11 mouse cellular contexts compared by ENCODE assay signal in genomic region chr5:147484142-147484541, GRCm38 (mm10). TPM values are rescaled to one million over a fixed set of nuclear protein-coding genes. Genes with fewer than 3 reads are reported as not detected.
DNase-seq lines count a peak whose midpoint lies in the region; ATAC-seq lines count a peak whose summit lies in the region.
"Had no signal": no experiment of that assay in that cellular context is flagged by ENCODE, and none has a peak within 500 bp of the region (broad histone marks: within the 10 kb centered on the region; RNA-seq: fewer than 3 reads in every experiment).

No protein-coding gene starts in this region.

- no peaks in the 10 kb centered on the region for H3K4me1 ChIP-seq in forebrain, embryonic 15.5 days
- H3K4me1 ChIP-seq in embryonic facial prominence, embryonic 10.5 days, result no peaks in the 10 kb centered on the region
- H3K4me1 ChIP-seq: forebrain, embryonic 10.5 days; lung, embryonic 15.5 days had no signal

- H3K36me3 ChIP-seq in forebrain, embryonic 15.5 days, result 0 out of 2 replicates have a peak, but pooled peaks cover 2% of the 10 kb centered on the region
- peaks cover 8% of the 10 kb centered on the region; the same call in 1 of the 2 replicates for H3K36me3 ChIP-seq in embryonic facial prominence, embryonic 10.5 days (replicated peaks)
- H3K36me3 ChIP-seq: lung, embryonic 15.5 days had no signal

- 78% methylated on average over 3 of the region's 3 CpGs for WGBS in forebrain, embryonic 15.5 days
- 75% methylated on average over 3 of the region's 3 CpGs for WGBS in embryonic facial prominence, embryonic 10.5 days

- H3K4me3 ChIP-seq in forebrain, embryonic 15.5 days, result no peak overlapping the region
- H3K4me3 ChIP-seq in embryonic facial prominence, embryonic 10.5 days, result no peak overlapping the region
- H3K4me3 ChIP-seq: forebrain, embryonic 10.5 days; lung, embryonic 15.5 days had no signal

- peak; percentile 58 for DNase-seq in heart, adult 11 months
- no peak for DNase-seq in heart, adult 18-20 months
- peak; percentile 48 for DNase-seq in retina, embryonic 14.5 days (ENCODE audit: low spot score)
- DNase-seq in retina, postnatal 1 day, result no peak
- DNase-seq in embryo, embryonic 11 days, result peak; percentile 14
- no peak for DNase-seq in embryonic facial prominence, embryonic 10.5 days (ENCODE audit: low spot score)
- DNase-seq: cerebellum, adult 9-10 months had no signal

- no peak overlapping the region for H3K27ac ChIP-seq in forebrain, embryonic 15.5 days (replicated peaks)
- no peak overlapping the region for H3K27ac ChIP-seq in embryonic facial prominence, embryonic 10.5 days (replicated peaks)
- H3K27ac ChIP-seq: forebrain, embryonic 10.5 days; lung, embryonic 15.5 days had no signal

- no peak overlapping the region for H3K9ac ChIP-seq in forebrain, embryonic 15.5 days (replicated peaks)
- H3K9ac ChIP-seq: lung, embryonic 15.5 days had no signal

- H3K27me3 ChIP-seq in forebrain, embryonic 15.5 days, result no peaks in the 10 kb centered on the region
- no peaks in the 10 kb centered on the region for H3K27me3 ChIP-seq in embryonic facial prominence, embryonic 10.5 days (replicated peaks; ENCODE audit: low read depth, poor library complexity, severe bottlenecking)
- H3K27me3 ChIP-seq: lung, embryonic 15.5 days had no signal

- H3K9me3 ChIP-seq in forebrain, embryonic 15.5 days, result no peaks in the 10 kb centered on the region
- H3K9me3 ChIP-seq in embryonic facial prominence, embryonic 10.5 days, result no peaks in the 10 kb centered on the region
- H3K9me3 ChIP-seq: forebrain, embryonic 10.5 days; lung, embryonic 15.5 days had no signal

- no peak overlapping the region for H3K4me2 ChIP-seq in forebrain, embryonic 15.5 days (replicated peaks)
- H3K4me2 ChIP-seq: lung, embryonic 15.5 days had no signal

- peak; percentile 46 for ATAC-seq in megakaryocyte-erythroid progenitor cell, adult 5-6 weeks (replicated peaks; ENCODE audit: low FRiP score, low TSS enrichment, poor library complexity, severe bottlenecking)
- no peak for ATAC-seq in forebrain, embryonic 15.5 days (replicated peaks)

RNA-seq across cellular contexts. Expression of gene Pan3, which starts 54.2 kb away (rescaled TPM):
- total RNA-seq in heart, adult 18-20 months (2021), result 10 to 100 TPM; 21.1 to 34.4 TPM
- 279 and 362 TPM in 2 replicates for total RNA-seq in megakaryocyte-erythroid progenitor cell, adult 5-6 weeks (2014; fragmentation: Nextera tagmentation)
- total RNA-seq in megakaryocyte-erythroid progenitor cell, adult 5-6 weeks (2017), result 189 and 195 TPM in 2 replicates
- polyA plus RNA-seq in forebrain, embryonic 15.5 days (2015; fragmentation: Nextera tagmentation; extraction: Ambion mirVana), result 67.7 and 71.9 TPM in 2 replicates
- 59.7 and 60.9 TPM in 2 replicates for polyA plus RNA-seq in embryonic facial prominence, embryonic 10.5 days (2016; fragmentation: Nextera tagmentation; extraction: Ambion mirVana)

Comparison
In these comparisons a context has a peak if more than half of its experiments do, and no peak if none do; other contexts are left out.
1. DNase-seq: peak in heart, adult 11 months (single experiment), retina, embryonic 14.5 days (single experiment) and embryo, embryonic 11 days (single experiment); none in heart, adult 18-20 months (0 of 2), retina, postnatal 1 day (single experiment) and embryonic facial prominence, embryonic 10.5 days (single experiment).
2. RNA of gene Pan3, which starts 54.2 kb away (total RNA-seq): 189 to 362 TPM in megakaryocyte-erythroid progenitor cell, adult 5-6 weeks; 21.1 to 34.4 TPM in heart, adult 18-20 months; every median in the first group is over 4 times any median in the second.